Mouse (Mus musculus) hindbrain, postnatal 0 days (tissue): ENCODE results near the gene Gm49395. TPM values are rescaled to one million over a fixed set of nuclear protein-coding genes. Genes with fewer than 3 reads are reported as not detected.

Experiments
- ATAC-seq: fragments of 200-750 bp; cut with Nextera tagmentation; 2 replicates; pipeline ENCODE4 v1.8.0; 2017; ENCODE audit warnings: mild to moderate bottlenecking, moderate TSS enrichment, moderate library complexity
- DNase-seq: peaks from one replicate; pipeline ENCODE4 v3.0.0-alpha.2; 2015; ENCODE audit warnings: low spot score
- H3K27ac ChIP-seq: fragments of 300-500 bp; sonication (generic); 2 replicates; pipeline ENCODE4 v1.5.1; 2014; ENCODE audit warnings: mild to moderate bottlenecking
- H3K27me3 ChIP-seq: fragments of 300-500 bp; sonication (generic); 2 replicates; pipeline ENCODE4 v1.6.1; 2014; ENCODE audit warnings: low read length, mixed read lengths; ENCODE audit not compliant: insufficient read depth
- H3K36me3 ChIP-seq: fragments of 300-500 bp; sonication (generic); 2 replicates; pipeline ENCODE4 v1.6.1; 2014; ENCODE audit warnings: low read length, mixed read lengths; ENCODE audit not compliant: insufficient read depth
- H3K4me1 ChIP-seq: fragments of 300-500 bp; sonication (generic); 2 replicates; pipeline ENCODE4 v1.6.1; 2014; ENCODE audit warnings: antibody characterized with exemption, low read length, mixed read lengths; ENCODE audit not compliant: insufficient read depth
- H3K4me2 ChIP-seq: fragments of 300-500 bp; sonication (generic); 2 replicates; pipeline ENCODE4 v1.6.1; 2014; ENCODE audit warnings: low read depth, mild to moderate bottlenecking, low read length, moderate library complexity, mixed read lengths
- H3K4me3 ChIP-seq: fragments of 300-500 bp; sonication (generic); 2 replicates; pipeline ENCODE4 v1.5.1; 2014; ENCODE audit warnings: low read length
- H3K9ac ChIP-seq: fragments of 300-500 bp; sonication (generic); replicated peaks from 2 replicates; pipeline ENCODE4 v1.6.1; 2014; ENCODE audit warnings: mild to moderate bottlenecking, low read length, moderate library complexity, mixed read lengths
- H3K9me3 ChIP-seq: fragments of 300-500 bp; sonication (generic); 2 replicates; pipeline ENCODE4 v1.6.1; 2016; ENCODE audit warnings: low read length, mixed read lengths
- CTCF ChIP-seq: IDR thresholded peaks from 2 replicates; pipeline ENCODE4 v1.5.1; 2016; ENCODE audit warnings: antibody characterized with exemption, control low read depth, low read depth
- WGBS: fragments of 180-500 bp; shearing (Covaris S2); extraction: QIAGEN DNeasy Blood & Tissue Kit; methylation state at CpG from one replicate; pipeline ENCODE4 v1.1.7; 2014; 5-methylcytosine and 5-hydroxymethylcytosine counted together
- polyA plus RNA-seq: library from polyadenylated mRNA; unstranded; fragments of >200 nt; fragmentation: Nextera tagmentation; extraction: Ambion mirVana; gene quantifications from 2 replicates; pipeline ENCODE4 v1.2.1, GENCODE M21; 2015
- total RNA-seq: library from RNA; depleted of rRNA; stranded (reverse); fragments of >200 nt; gene quantifications from 2 replicates; pipeline ENCODE4 v1.2.3, GENCODE M21; 2014; rRNA removed

The Gm49395 gene
- total and polyA plus RNA-seq, 2 experiments from 2014 or later, result 2.9 TPM; not detected in 1

DNA sequence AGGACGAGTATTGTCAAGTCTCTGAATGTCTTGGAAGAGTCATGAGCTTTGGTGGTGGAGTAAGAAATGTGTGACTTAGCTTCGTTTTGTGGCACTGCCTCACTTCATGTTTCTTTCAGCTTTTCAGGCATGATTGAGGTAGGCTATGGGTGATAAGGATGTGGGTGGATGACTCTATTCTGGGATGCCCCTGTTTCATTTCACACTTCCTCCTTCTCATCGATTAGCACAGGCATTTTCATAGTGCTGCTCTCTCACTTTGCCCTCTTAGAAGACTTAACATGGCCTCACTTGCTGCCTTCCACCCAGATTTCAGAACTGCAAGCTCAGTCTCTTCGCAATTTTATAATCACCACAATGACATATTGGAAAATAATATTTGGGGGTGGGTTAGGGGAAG is 102.1 kb downstream of the Gm49395 start:
- 91% methylated on average over 4 of the region's 4 CpGs for WGBS
- H3K4me2 ChIP-seq, result no peak overlapping the region
- H3K27ac ChIP-seq, result no peak overlapping the region
- ATAC-seq (no peak), DNase-seq (no peak)
- H3K27me3 ChIP-seq, result no peaks in the 10 kb centered on the region
- H3K36me3 ChIP-seq, result no peaks in the 10 kb centered on the region
- no peaks in the 10 kb centered on the region for H3K4me1 ChIP-seq
- no peak overlapping the region for H3K9ac ChIP-seq
- H3K4me3 ChIP-seq, result no peak overlapping the region
- TF ChIP-seq CTCF, result no peak
- H3K9me3 ChIP-seq, result no peaks in the 10 kb centered on the region

DNA sequence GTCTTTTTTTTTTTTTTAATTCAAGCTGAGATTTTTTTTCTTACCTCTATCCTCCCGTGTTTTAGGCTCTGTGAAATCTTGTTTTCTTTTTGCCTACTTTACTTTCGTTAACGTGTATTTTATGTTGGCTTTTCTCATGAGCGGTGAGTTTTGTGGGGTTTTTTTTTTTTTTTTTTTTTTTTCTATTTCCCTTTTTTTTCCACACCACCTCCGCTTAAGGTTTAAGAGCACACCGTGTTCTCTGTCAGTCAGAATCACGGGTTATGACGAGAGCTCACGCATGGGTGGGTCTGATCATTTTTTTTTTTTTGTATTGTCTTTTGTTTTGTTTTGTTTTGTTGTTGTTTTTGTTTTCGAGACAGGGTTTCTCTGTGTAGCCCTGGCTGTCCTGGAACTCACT is 103.6 kb downstream of the Gm49395 start:
- no peaks in the 10 kb centered on the region for H3K4me1 ChIP-seq
- 96% methylated on average over 10 of the region's 10 CpGs for WGBS
- no peak for DNase-seq
- H3K27me3 ChIP-seq, result no peaks in the 10 kb centered on the region
- H3K4me3 ChIP-seq, result no peak overlapping the region
- H3K36me3 ChIP-seq, result no peaks in the 10 kb centered on the region
- no peaks in the 10 kb centered on the region for H3K9me3 ChIP-seq
- H3K27ac ChIP-seq, result no peak overlapping the region
- H3K9ac ChIP-seq, result no peak overlapping the region
- TF ChIP-seq CTCF, result no peak
- no peak overlapping the region for H3K4me2 ChIP-seq
- no peak for ATAC-seq

DNA sequence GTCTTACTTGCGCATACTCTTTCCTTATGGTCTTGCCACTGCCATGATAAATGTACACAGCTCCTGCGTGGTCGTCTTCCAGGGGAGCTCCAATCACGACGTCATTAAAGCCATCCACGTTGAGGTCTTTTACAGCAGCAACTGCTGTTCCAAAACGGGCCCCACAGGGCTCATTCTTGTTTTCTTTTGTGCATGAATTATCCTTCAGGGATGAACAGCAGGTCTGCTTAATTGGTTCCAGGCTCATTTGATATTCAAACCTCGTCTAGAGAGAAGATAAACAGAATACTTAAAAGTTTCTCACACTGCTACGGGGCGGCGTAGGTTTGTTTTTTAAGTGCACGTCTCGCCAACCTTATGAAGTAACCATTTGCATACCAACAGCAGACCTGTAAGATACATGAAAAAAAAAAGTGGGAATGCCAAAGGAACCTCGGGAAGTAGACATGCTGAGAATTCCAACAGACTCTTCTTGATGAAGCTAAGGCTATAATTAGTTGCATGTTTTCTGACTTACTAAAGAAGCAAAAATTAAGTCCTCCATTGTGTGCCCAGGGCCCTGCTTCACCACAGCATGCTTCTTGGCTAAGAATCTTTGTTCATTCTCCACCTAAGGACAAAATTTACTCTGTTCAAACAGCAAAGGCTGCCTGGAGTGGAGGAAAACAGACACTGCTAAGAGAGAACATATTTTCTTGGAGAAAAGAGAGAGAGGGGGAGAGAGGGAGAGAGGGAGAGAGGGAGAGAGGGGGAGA is 109.3 kb downstream of the Gm49395 start:
- Histone ChIP-seq H3K27ac (no peak overlapping the region), H3K4me3 (no peak overlapping the region), H3K9ac (no peak overlapping the region), H3K36me3 (no peaks in the 10 kb centered on the region), H3K4me2 (peak overlapping the region; percentile 41), H3K4me1 (no peaks in the 10 kb centered on the region), H3K27me3 (no peaks in the 10 kb centered on the region), H3K9me3 (no peaks in the 10 kb centered on the region)
- DNase-seq (peak; percentile 58), ATAC-seq (peak; percentile 74)
- no peak for TF ChIP-seq CTCF
- WGBS, result 18% methylated on average over 14 of the region's 14 CpGs

DNA sequence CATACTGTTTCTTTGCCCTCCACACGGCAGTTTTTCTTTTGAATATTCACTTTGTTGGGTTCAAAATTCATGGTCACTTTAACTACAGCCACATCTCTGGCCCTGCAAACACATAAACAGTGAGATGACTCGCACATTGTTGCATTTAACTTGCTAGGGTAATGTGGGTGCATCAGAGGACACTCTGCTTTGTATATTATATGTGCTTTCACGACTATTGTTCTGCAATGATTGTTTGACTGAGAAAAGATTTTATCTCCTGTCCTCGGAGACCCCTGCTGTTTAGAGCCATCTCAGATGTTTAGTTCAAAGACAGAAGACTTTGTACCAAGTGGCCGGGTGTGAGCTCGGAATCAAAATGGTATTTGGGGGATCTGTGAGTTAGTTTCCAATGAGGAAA is 114.1 kb downstream of the Gm49395 start:
- Histone ChIP-seq H3K4me2 (no peak overlapping the region), H3K4me3 (no peak overlapping the region), H3K27me3 (no peaks in the 10 kb centered on the region), H3K9me3 (no peaks in the 10 kb centered on the region), H3K4me1 (no peaks in the 10 kb centered on the region), H3K9ac (no peak overlapping the region), H3K27ac (no peak overlapping the region), H3K36me3 (no peaks in the 10 kb centered on the region)
- DNase-seq (no peak), ATAC-seq (no peak)
- no peak for TF ChIP-seq CTCF
- 61% methylated on average over 6 of the region's 6 CpGs for WGBS

DNA sequence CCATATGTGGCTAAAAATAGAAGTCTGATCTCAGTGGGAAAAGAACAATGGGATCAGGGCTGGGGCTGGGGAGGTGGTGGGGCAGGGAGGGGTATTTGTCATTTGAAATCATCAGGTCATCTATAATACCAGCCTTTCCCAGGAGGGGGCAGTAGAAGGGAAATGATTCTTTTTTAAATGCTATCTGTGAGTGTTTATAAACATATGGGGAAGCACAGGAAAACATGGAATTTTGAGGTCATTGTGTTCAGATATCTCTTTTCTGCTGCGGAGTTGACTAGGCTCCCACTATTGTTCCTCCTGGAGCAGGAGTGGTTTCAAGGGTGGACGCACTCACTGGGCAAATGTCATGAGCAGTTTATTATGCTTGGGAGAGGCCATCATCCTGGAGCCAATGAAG is 114.6 kb downstream of the Gm49395 start:
- Histone ChIP-seq H3K9ac (no peak overlapping the region), H3K36me3 (no peaks in the 10 kb centered on the region), H3K27ac (no peak overlapping the region), H3K27me3 (no peaks in the 10 kb centered on the region), H3K4me2 (no peak overlapping the region), H3K4me3 (no peak overlapping the region), H3K9me3 (no peaks in the 10 kb centered on the region), H3K4me1 (no peaks in the 10 kb centered on the region)
- WGBS, result 65% methylated on average over 2 of the region's 2 CpGs
- ATAC-seq (no peak), DNase-seq (no peak)
- TF ChIP-seq CTCF, result peak; percentile 46

Other genes starting within 250 kb of the Gm49395 start
- gene Itga2, start 169.8 kb downstream of the Gm49395 start, total RNA-seq, result 1.9 and 3.6 TPM in 2 replicates
- 1.3 and 1.4 TPM in 2 replicates for gene Itga2, start 169.8 kb downstream of the Gm49395 start, polyA plus RNA-seq
- 9.8 and 16.0 TPM in 2 replicates for gene Pelo, start 11.7 kb downstream of the Gm49395 start, total RNA-seq
- 7.4 and 7.8 TPM in 2 replicates for gene Pelo, start 11.7 kb downstream of the Gm49395 start, polyA plus RNA-seq
- 4.6 and 6.8 TPM in 2 replicates for gene Itga1, start within 50 bp of the Gm49395 start, total RNA-seq
- gene Itga1, start within 50 bp of the Gm49395 start, polyA plus RNA-seq, result 3.7 and 4.1 TPM in 2 replicates